Mouse (Mus musculus): ENCODE results near the gene Rack1. TPM values are rescaled to one million over a fixed set of nuclear protein-coding genes. Genes with fewer than 3 reads are reported as not detected.
"Not testable (repeated sequence)": the region's sequence is repeated elsewhere in the genome, so short reads cannot be mapped to it uniquely, and the experiment has no call there.

Rack1 gene
- total and polyA plus RNA-seq, 3 experiments, result 1,964 to 7,700 (median 2,188) TPM

- no peaks in the 10 kb centered on the region for H3K36me3 ChIP-seq (replicated peaks)
- no peak overlapping the region for H3K4me3 ChIP-seq (ENCODE audit: low read depth, low read length)
- H3K27me3 ChIP-seq (ENCODE audit: insufficient read depth, low read length), result peaks cover 6% of the 10 kb centered on the region
- ATAC-seq (ENCODE audit: extremely low read depth, insufficient number of reproducible peaks, low FRiP score, poor library complexity, severe bottlenecking) (no peak), DNase-seq (ENCODE audit: low spot score) (no peak)
- TF ChIP-seq CTCF (IDR thresholded peaks at IDR 0.05; ENCODE audit: low read depth, low read length) (no peak), GATA1 (IDR thresholded peaks at IDR 0.05; ENCODE audit: borderline replicate concordance, low read length) (no peak), GATA2 (IDR thresholded peaks at IDR 0.05; ENCODE audit: borderline replicate concordance, low read depth, low read length) (no peak), POLR2AphosphoS5 (IDR thresholded peaks at IDR 0.05; ENCODE audit: insufficient replicate concordance, low read depth, low read length) (no peak), TAL1 (conservative IDR thresholded peaks at IDR 0.05; ENCODE audit: low read depth, low read length) (no peak)
- H3K4me1 ChIP-seq (ENCODE audit: insufficient read depth, low read depth, low read length), result peaks cover 31% of the 10 kb centered on the region
- H3K9me3 ChIP-seq (replicated peaks), result no peaks in the 10 kb centered on the region
Observed at GRCm38 (mm10) chr11:48842378-48842792, 42.3 kb downstream of the Rack1 start.

DNA sequence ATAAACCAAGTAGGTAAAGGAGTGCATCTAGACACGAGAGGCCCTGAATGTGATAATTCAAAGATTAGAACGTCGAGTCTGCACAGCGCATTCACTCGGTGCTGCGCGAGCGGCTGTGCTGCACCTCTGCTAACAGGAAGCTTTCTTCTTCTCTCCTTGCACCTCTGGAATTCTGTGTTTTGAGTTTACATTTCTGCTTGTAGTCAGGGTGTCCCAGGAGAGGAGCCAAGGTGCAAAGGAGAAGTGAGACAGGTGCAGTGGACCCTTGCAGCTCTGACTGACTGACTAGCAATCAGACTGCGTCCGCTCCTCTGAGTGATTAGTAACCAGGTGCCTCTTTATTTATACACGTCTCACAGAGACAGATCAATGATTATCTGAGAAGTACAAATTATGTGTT, 43.1 kb downstream of the Rack1 start:
- Histone ChIP-seq H3K4me1 (ENCODE audit: insufficient read depth, low read depth, low read length) (peaks cover 23% of the 10 kb centered on the region), H3K27me3 (ENCODE audit: insufficient read depth, low read length) (peaks cover 6% of the 10 kb centered on the region), H3K4me3 (ENCODE audit: low read depth, low read length) (no peak overlapping the region), H3K36me3 (replicated peaks) (no peaks in the 10 kb centered on the region), H3K9me3 (replicated peaks) (no peaks in the 10 kb centered on the region)
- ATAC-seq (ENCODE audit: extremely low read depth, insufficient number of reproducible peaks, low FRiP score, poor library complexity, severe bottlenecking), result no peak
- no peak for DNase-seq (ENCODE audit: low spot score)
- no peak for TF ChIP-seq POLR2AphosphoS5 (IDR thresholded peaks at IDR 0.05; ENCODE audit: insufficient replicate concordance, low read depth, low read length)
- no peak for TF ChIP-seq CTCF (IDR thresholded peaks at IDR 0.05; ENCODE audit: low read depth, low read length)
- no peak for TF ChIP-seq TAL1 (conservative IDR thresholded peaks at IDR 0.05; ENCODE audit: low read depth, low read length)
- TF ChIP-seq GATA2 (IDR thresholded peaks at IDR 0.05; ENCODE audit: borderline replicate concordance, low read depth, low read length), result no peak
- TF ChIP-seq GATA1 (IDR thresholded peaks at IDR 0.05; ENCODE audit: borderline replicate concordance, low read length), result no peak

DNA sequence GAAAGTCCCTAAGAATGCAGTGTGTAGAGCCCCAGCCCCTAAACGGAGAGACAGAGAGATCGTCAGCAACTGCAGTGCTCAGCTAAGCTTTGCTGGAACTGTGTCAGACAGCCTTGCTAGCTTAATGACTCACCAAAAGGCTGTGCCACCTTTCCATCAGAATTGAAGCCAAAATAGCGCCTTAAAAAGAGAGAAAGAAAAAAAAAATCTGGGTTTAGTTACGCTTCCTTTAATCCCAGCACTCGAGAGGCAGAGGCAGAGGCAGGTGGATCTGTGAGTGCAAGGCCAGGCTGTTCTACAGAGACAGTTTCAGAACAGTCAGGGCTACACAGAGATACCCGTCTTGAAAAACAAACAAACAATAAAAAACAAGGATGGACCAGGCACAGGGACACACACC, 44.2 kb downstream of the Rack1 start:
- Histone ChIP-seq H3K4me3 (ENCODE audit: low read depth, low read length) (no peak overlapping the region), H3K36me3 (replicated peaks) (no peaks in the 10 kb centered on the region), H3K27me3 (ENCODE audit: insufficient read depth, low read length) (peaks cover 7% of the 10 kb centered on the region), H3K9me3 (replicated peaks) (no peaks in the 10 kb centered on the region), H3K4me1 (ENCODE audit: insufficient read depth, low read depth, low read length) (peaks cover 18% of the 10 kb centered on the region)
- ATAC-seq (ENCODE audit: extremely low read depth, insufficient number of reproducible peaks, low FRiP score, poor library complexity, severe bottlenecking) (no peak), DNase-seq (ENCODE audit: low spot score) (no peak)
- no peak for TF ChIP-seq GATA2 (IDR thresholded peaks at IDR 0.05; ENCODE audit: borderline replicate concordance, low read depth, low read length)
- TF ChIP-seq GATA1 (IDR thresholded peaks at IDR 0.05; ENCODE audit: borderline replicate concordance, low read length), result no peak
- no peak for TF ChIP-seq TAL1 (conservative IDR thresholded peaks at IDR 0.05; ENCODE audit: low read depth, low read length)
- no peak for TF ChIP-seq POLR2AphosphoS5 (IDR thresholded peaks at IDR 0.05; ENCODE audit: insufficient replicate concordance, low read depth, low read length)
- TF ChIP-seq CTCF (IDR thresholded peaks at IDR 0.05; ENCODE audit: low read depth, low read length), result no peak

- Histone ChIP-seq H3K4me3 (ENCODE audit: low read depth, low read length) (no peak overlapping the region), H3K4me1 (ENCODE audit: insufficient read depth, low read depth, low read length) (peaks cover 17% of the 10 kb centered on the region), H3K27me3 (ENCODE audit: insufficient read depth, low read length) (peaks cover 14% of the 10 kb centered on the region), H3K36me3 (replicated peaks) (no peaks in the 10 kb centered on the region), H3K9me3 (replicated peaks) (no peaks in the 10 kb centered on the region)
- ATAC-seq (ENCODE audit: extremely low read depth, insufficient number of reproducible peaks, low FRiP score, poor library complexity, severe bottlenecking), result no peak
- no peak for TF ChIP-seq POLR2AphosphoS5 (IDR thresholded peaks at IDR 0.05; ENCODE audit: insufficient replicate concordance, low read depth, low read length)
- no peak for TF ChIP-seq CTCF (IDR thresholded peaks at IDR 0.05; ENCODE audit: low read depth, low read length)
- TF ChIP-seq TAL1 (conservative IDR thresholded peaks at IDR 0.05; ENCODE audit: low read depth, low read length), result no peak
- TF ChIP-seq GATA1 (IDR thresholded peaks at IDR 0.05; ENCODE audit: borderline replicate concordance, low read length), result no peak
- no peak for TF ChIP-seq GATA2 (IDR thresholded peaks at IDR 0.05; ENCODE audit: borderline replicate concordance, low read depth, low read length)
- no peak for DNase-seq (ENCODE audit: low spot score)
Observed at GRCm38 (mm10) chr11:48845244-48845815, 45.2 kb downstream of the Rack1 start.

GRCm38 (mm10) chr11:48846362-48846761, 46.2 kb downstream of the Rack1 start:
- H3K4me3 ChIP-seq (ENCODE audit: low read depth, low read length); H3K9me3 ChIP-seq (replicated peaks); DNase-seq (ENCODE audit: low spot score); ATAC-seq (ENCODE audit: extremely low read depth, insufficient number of reproducible peaks, low FRiP score, poor library complexity, severe bottlenecking); H3K36me3 ChIP-seq (replicated peaks): not testable (repeated sequence)
- peaks cover 14% of the 10 kb centered on the region for H3K27me3 ChIP-seq (ENCODE audit: insufficient read depth, low read length)
- peaks cover 17% of the 10 kb centered on the region for H3K4me1 ChIP-seq (ENCODE audit: insufficient read depth, low read depth, low read length)

GRCm38 (mm10) chr11:48846881-48847280, 46.7 kb downstream of the Rack1 start:
- DNase-seq (ENCODE audit: low spot score) (no peak), ATAC-seq (ENCODE audit: extremely low read depth, insufficient number of reproducible peaks, low FRiP score, poor library complexity, severe bottlenecking) (no peak)
- no peak overlapping the region for H3K4me3 ChIP-seq (ENCODE audit: low read depth, low read length)
- peaks cover 18% of the 10 kb centered on the region for H3K4me1 ChIP-seq (ENCODE audit: insufficient read depth, low read depth, low read length)
- TF ChIP-seq TAL1 (conservative IDR thresholded peaks at IDR 0.05; ENCODE audit: low read depth, low read length) (no peak), CTCF (IDR thresholded peaks at IDR 0.05; ENCODE audit: low read depth, low read length) (no peak), GATA2 (IDR thresholded peaks at IDR 0.05; ENCODE audit: borderline replicate concordance, low read depth, low read length) (no peak), POLR2AphosphoS5 (IDR thresholded peaks at IDR 0.05; ENCODE audit: insufficient replicate concordance, low read depth, low read length) (no peak), GATA1 (IDR thresholded peaks at IDR 0.05; ENCODE audit: borderline replicate concordance, low read length) (no peak)
- H3K27me3 ChIP-seq (ENCODE audit: insufficient read depth, low read length), result peaks cover 14% of the 10 kb centered on the region
- H3K36me3 ChIP-seq (replicated peaks), result no peaks in the 10 kb centered on the region
- H3K9me3 ChIP-seq (replicated peaks), result peaks cover 6% of the 10 kb centered on the region

Data from G1E (cell line).